Mouse (Mus musculus): ENCODE data around the gene Josd2. TPM values are rescaled to one million over a fixed set of nuclear protein-coding genes. Genes with fewer than 3 reads are reported as not detected.

Josd2 gene
- polyA plus RNA-seq, 1 experiment: 52.2 TPM

DNA sequence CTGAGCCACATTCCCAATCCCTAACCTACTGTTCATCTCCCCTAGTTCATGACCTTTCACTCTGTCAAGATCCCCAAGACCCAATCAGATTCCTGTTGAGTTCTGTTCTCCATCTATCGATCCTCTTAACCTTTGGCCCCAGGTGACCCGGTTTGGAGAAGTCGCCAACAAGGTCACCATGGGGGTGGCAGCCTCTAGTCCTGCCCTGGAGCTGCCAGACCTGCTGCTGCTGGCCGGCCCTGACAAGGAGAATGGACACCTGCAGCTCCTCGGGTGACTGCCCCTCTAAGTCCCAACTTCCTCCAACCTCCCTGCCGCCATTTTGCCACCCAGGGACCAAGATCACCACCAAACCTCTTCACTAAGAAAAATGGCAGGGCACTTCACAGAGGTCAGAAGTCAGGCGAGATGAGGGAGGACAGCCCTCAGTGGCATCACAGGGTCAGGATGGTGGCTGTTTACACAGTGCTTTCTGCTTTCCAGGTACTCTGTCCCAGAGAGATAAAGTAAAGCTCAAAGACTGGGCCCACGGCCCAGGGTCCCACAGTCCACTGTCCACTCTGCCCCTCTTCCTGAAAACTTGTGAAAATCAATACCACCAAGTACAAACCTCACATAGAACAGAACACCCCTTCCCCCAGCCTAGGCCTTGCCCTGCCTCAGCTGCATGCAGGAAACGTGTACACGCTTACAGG is 29.7 kb downstream of the Josd2 start:
- DNase-seq (ENCODE audit: low read depth): no peak

- no peak for DNase-seq (ENCODE audit: low read depth)
These were observed 31.1 kb downstream of the Josd2 start for GRCm38 (mm10) chr7:44498922-44499321.

GRCm38 (mm10) chr7:44500046-44500445 is 32.3 kb downstream of the Josd2 start:
- DNase-seq (ENCODE audit: low read depth): no peak

GRCm38 (mm10) chr7:44501563-44502115 is 33.9 kb downstream of the Josd2 start:
- DNase-seq (ENCODE audit: low read depth): no peak

- DNase-seq (ENCODE audit: low read depth): no peak
These were observed 39.7 kb downstream of the Josd2 start for GRCm38 (mm10) chr7:44507491-44507890.

DNA sequence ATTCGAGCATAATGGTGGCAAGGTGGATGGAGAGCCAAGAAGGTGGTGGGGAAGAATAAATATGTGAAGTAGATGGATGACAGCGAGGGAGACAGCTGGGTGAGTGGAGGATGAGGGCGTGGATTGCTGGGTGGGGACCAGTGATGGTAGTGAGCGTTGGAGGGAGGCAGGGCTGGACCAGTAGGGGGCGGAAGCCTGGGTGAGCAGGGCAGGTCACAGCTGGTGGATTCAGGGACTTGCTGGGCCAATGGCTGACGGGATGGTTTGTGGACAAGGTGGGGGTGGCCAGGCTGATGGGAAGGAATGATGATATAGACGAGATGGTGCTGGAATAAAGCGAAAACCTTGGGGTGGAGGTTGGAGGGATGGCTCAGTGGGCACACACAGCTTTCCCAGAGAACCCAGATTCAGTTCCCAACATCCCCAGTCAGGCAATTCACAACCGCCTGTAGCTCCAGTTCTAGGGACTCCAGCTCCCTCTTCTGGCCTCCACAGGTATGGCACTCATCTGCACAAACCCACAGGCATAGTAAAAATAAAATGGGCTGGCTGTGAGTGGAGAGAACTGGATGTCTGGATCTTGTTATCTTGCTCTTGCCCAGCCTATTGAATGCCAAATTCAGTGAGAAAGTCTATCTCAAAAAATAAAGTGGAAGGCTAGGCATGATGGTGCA is 51.6 kb downstream of the Josd2 start:
- DNase-seq (ENCODE audit: low read depth): no peak

GRCm38 (mm10) chr7:44520990-44521389 is 53.2 kb downstream of the Josd2 start:
- DNase-seq (ENCODE audit: low read depth): no peak

Other genes with a start within 250 kb of the Josd2 start
- 0.71 and 1.8 TPM in 2 replicates for gene Klk1, start 242.6 kb upstream of the Josd2 start, polyA plus RNA-seq (2012; rRNA removed)
- 0.24 TPM in 1 of 2 replicates, not detected in the other for gene Gm36864, start 231.8 kb upstream of the Josd2 start, polyA plus RNA-seq (2012; rRNA removed)
- gene 1700028J19Rik, start 221.3 kb upstream of the Josd2 start, polyA plus RNA-seq (2012; rRNA removed): 4.4 and 7.6 TPM in 2 replicates
- 107 and 113 TPM in 2 replicates for gene 2410002F23Rik, start 221.3 kb upstream of the Josd2 start, polyA plus RNA-seq (2012; rRNA removed)
- 0.16 TPM in 1 of 2 replicates, not detected in the other for gene Acp4, start 210.6 kb upstream of the Josd2 start, polyA plus RNA-seq (2012; rRNA removed)
- 16.9 and 20.7 TPM in 2 replicates for gene Gm15517, start 206.5 kb upstream of the Josd2 start, polyA plus RNA-seq (2012; rRNA removed)
- 12.4 and 13.8 TPM in 2 replicates for gene Clec11a, start 161.1 kb upstream of the Josd2 start, polyA plus RNA-seq (2012; rRNA removed)
- gene Shank1, start 157.7 kb upstream of the Josd2 start, polyA plus RNA-seq (2012; rRNA removed): 0.31 and 0.33 TPM in 2 replicates
- gene Syt3, start 83.9 kb upstream of the Josd2 start, polyA plus RNA-seq (2012; rRNA removed): 2.8 and 4.7 TPM in 2 replicates
- 0.47 and 0.70 TPM in 2 replicates for gene 1700008O03Rik, start 82.2 kb upstream of the Josd2 start, polyA plus RNA-seq (2012; rRNA removed)
- 1.1 and 1.3 TPM in 2 replicates for gene Lrrc4b, start 39.0 kb upstream of the Josd2 start, polyA plus RNA-seq (2012; rRNA removed)
- 0.20 and 0.23 TPM in 2 replicates for gene Aspdh, start 2.6 kb upstream of the Josd2 start, polyA plus RNA-seq (2012; rRNA removed)
- gene Emc10, start 28.5 kb downstream of the Josd2 start, polyA plus RNA-seq (2012; rRNA removed): 224 and 274 TPM in 2 replicates
- 21.1 and 32.6 TPM in 2 replicates for gene Fam71e1, start 28.6 kb downstream of the Josd2 start, polyA plus RNA-seq (2012; rRNA removed)
- gene Mybpc2, start 56.7 kb downstream of the Josd2 start, polyA plus RNA-seq (2012; rRNA removed): 0.27 and 1.4 TPM in 2 replicates
- 0.95 and 0.97 TPM in 2 replicates for gene Spib, start 64.1 kb downstream of the Josd2 start, polyA plus RNA-seq (2012; rRNA removed)
- 16.2 and 16.8 TPM in 2 replicates for gene Pold1, start 80.9 kb downstream of the Josd2 start, polyA plus RNA-seq (2012; rRNA removed)
- gene Nr1h2, start 86.0 kb downstream of the Josd2 start, polyA plus RNA-seq (2012; rRNA removed): 153 and 164 TPM in 2 replicates
- gene Napsa, start 104.4 kb downstream of the Josd2 start, polyA plus RNA-seq (2012; rRNA removed): 11.1 and 30.6 TPM in 2 replicates
- gene Kcnc3, start 122.7 kb downstream of the Josd2 start, polyA plus RNA-seq (2012; rRNA removed): 16.7 and 24.5 TPM in 2 replicates
- gene Myh14, start 202.9 kb downstream of the Josd2 start, polyA plus RNA-seq (2012; rRNA removed): 5.7 and 6.2 TPM in 2 replicates
- 0.28 and 0.67 TPM in 2 replicates for gene Izumo2, start 240.8 kb downstream of the Josd2 start, polyA plus RNA-seq (2012; rRNA removed)

Measured in gonadal fat pad, adult 2 months (tissue).